Comparison of ENCODE assay signal across 9 mouse cellular contexts in the genomic region with DNA sequence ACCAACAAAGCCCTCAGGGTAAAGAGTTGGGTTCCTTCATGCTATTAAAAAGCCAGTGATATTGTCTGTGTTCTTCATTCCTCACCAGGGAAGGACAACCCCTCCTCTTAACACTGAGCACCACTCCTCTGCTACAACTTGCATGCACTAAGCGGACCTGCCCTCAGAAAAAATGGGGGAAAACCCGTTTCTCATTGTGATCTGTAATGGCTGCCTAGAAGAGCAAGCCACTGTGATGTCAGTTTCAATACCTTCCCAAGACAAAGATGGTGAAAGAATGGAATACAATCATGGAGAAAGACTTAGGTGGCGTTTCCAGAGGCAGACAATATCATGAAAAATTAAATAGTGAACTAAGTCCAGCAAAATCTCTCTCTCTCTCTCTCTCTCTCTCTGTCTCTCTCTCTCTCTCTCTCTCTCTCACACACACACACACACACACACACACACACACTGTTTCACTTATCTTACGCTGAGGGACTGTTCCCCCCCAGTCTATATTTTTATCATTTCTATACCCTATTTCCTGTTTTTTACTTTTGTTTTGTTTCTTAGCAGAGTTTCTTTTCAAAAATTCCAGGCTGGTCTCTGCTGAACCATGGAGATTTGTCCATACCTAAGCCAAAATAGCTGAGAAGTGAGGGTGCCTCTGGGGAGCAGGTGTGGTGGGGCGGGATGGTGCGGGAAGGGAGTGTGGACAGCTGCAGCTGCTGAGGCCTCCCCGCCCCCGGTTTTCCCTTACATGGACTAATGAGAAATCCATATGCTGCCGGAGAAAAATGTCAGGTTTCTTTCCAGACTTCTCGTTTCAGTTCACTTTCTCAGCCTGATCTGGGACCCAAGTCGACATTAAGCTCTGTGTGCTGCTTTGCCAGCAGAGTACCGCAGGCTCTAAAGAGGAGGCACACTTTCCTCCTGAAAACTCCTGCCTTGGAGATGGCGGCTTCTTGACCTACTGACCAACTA. TPM values are rescaled to one million over a fixed set of nuclear protein-coding genes. Genes with fewer than 3 reads are reported as not detected.
DNase-seq lines count a peak whose midpoint lies in the region; ATAC-seq lines count a peak whose summit lies in the region.
"Had no signal": no experiment of that assay in that cellular context is flagged by ENCODE, and none has a peak within 500 bp of the region (broad histone marks: within the 10 kb centered on the region; RNA-seq: fewer than 3 reads in every experiment).

No protein-coding gene starts in this region.

- 77% methylated on average over 13 of the region's 13 CpGs for WGBS in midbrain, embryonic 10.5 days
- 71% methylated on average over 13 of the region's 13 CpGs for WGBS in midbrain, embryonic 13.5 days
- 56% methylated on average over 13 of the region's 13 CpGs for WGBS in hindbrain, embryonic 16.5 days
- 63% methylated on average over 13 of the region's 13 CpGs for WGBS in neural tube, embryonic 14.5 days

- H3K4me2 ChIP-seq in midbrain, embryonic 13.5 days (replicated peaks): no peak overlapping the region
- no peak overlapping the region for H3K4me2 ChIP-seq in hindbrain, embryonic 16.5 days (ENCODE audit: low read length)
- H3K4me2 ChIP-seq in neural tube, embryonic 14.5 days (ENCODE audit: low read depth, low read length): no peak overlapping the region

- no peak for DNase-seq in midbrain, embryonic 10.5 days (ENCODE audit: low spot score)
- peak; percentile 79 for DNase-seq in gastrocnemius, postnatal 14 days
- no peak for DNase-seq in layer of hippocampus, adult 8-10 months (ENCODE audit: low spot score in 2 of 2)
- no peak for DNase-seq in layer of hippocampus, postnatal 25 days (ENCODE audit: extremely low spot score in 1 of 2, low spot score in 1 of 2)
- no peak for DNase-seq in urinary bladder, postnatal 25 days (ENCODE audit: low spot score)

- intact Hi-C loops in gastrocnemius, postnatal 14 days (cut with DNase I; ENCODE audit: low total_unique reads): no loop called here

- peaks cover 40% of the 10 kb centered on the region for H3K4me1 ChIP-seq in midbrain, embryonic 10.5 days
- peaks cover 29% of the 10 kb centered on the region for H3K4me1 ChIP-seq in midbrain, embryonic 13.5 days (replicated peaks)
- peaks cover 13% of the 10 kb centered on the region for H3K4me1 ChIP-seq in hindbrain, embryonic 16.5 days (ENCODE audit: control insufficient read depth, insufficient read depth, low read depth, low read length)
- peaks cover 8% of the 10 kb centered on the region; the same call in 1 of the 2 replicates for H3K4me1 ChIP-seq in neural tube, embryonic 14.5 days (ENCODE audit: control insufficient read depth, insufficient read depth, low read length)

- H3K4me3 ChIP-seq in midbrain, embryonic 10.5 days: no peak overlapping the region
- no peak overlapping the region for H3K4me3 ChIP-seq in midbrain, embryonic 13.5 days (replicated peaks)
- no peak overlapping the region for H3K4me3 ChIP-seq in hindbrain, embryonic 16.5 days (ENCODE audit: low read length)
- H3K4me3 ChIP-seq in neural tube, embryonic 14.5 days (ENCODE audit: low read depth, low read length): no peak overlapping the region

- no peaks in the 10 kb centered on the region for H3K9me3 ChIP-seq in midbrain, embryonic 10.5 days (replicated peaks)
- no peaks in the 10 kb centered on the region for H3K9me3 ChIP-seq in midbrain, embryonic 13.5 days
- H3K9me3 ChIP-seq in hindbrain, embryonic 16.5 days (ENCODE audit: control insufficient read depth, low read length): no peaks in the 10 kb centered on the region
- no peaks in the 10 kb centered on the region for H3K9me3 ChIP-seq in neural tube, embryonic 14.5 days (ENCODE audit: control insufficient read depth, low read length)

- H3K27me3 ChIP-seq in midbrain, embryonic 10.5 days (ENCODE audit: low read depth, poor library complexity, severe bottlenecking): no peaks in the 10 kb centered on the region
- H3K27me3 ChIP-seq in midbrain, embryonic 13.5 days: no peaks in the 10 kb centered on the region
- H3K27me3 ChIP-seq in hindbrain, embryonic 16.5 days (replicated peaks; ENCODE audit: control insufficient read depth, insufficient read depth, low read length): no peaks in the 10 kb centered on the region
- no peaks in the 10 kb centered on the region for H3K27me3 ChIP-seq in neural tube, embryonic 14.5 days (ENCODE audit: control insufficient read depth, insufficient read depth, low read length)

- ATAC-seq in midbrain, embryonic 13.5 days: no peak
- no peak for ATAC-seq in hindbrain, embryonic 16.5 days
- ATAC-seq in neural tube, embryonic 14.5 days (ENCODE audit: low read depth): no peak

- H3K27ac ChIP-seq in midbrain, embryonic 10.5 days (replicated peaks): peak overlapping the region; percentile 24
- no peak overlapping the region for H3K27ac ChIP-seq in midbrain, embryonic 13.5 days
- peak overlapping the region; percentile 20; the same call in 1 of the 2 replicates for H3K27ac ChIP-seq in hindbrain, embryonic 16.5 days (ENCODE audit: low read depth, low read length)
- no peak overlapping the region for H3K27ac ChIP-seq in neural tube, embryonic 14.5 days (ENCODE audit: low read depth, low read length)
- H3K27ac ChIP-seq: macrophage had no signal

- peaks cover 5% of the 10 kb centered on the region for H3K36me3 ChIP-seq in midbrain, embryonic 10.5 days
- no peaks in the 10 kb centered on the region for H3K36me3 ChIP-seq in midbrain, embryonic 13.5 days
- no peaks in the 10 kb centered on the region for H3K36me3 ChIP-seq in hindbrain, embryonic 16.5 days (ENCODE audit: control insufficient read depth, insufficient read depth, low read length)
- no peaks in the 10 kb centered on the region for H3K36me3 ChIP-seq in neural tube, embryonic 14.5 days (ENCODE audit: control insufficient read depth, insufficient read depth, low read length)

- no peak overlapping the region for H3K9ac ChIP-seq in midbrain, embryonic 13.5 days (replicated peaks)
- peak overlapping the region; percentile 14; the same call in 1 of the 2 replicates for H3K9ac ChIP-seq in hindbrain, embryonic 16.5 days (ENCODE audit: low read depth, low read length)
- 0 out of 2 replicates have a peak overlapping the region, but pooled peaks have one; percentile 7 for H3K9ac ChIP-seq in neural tube, embryonic 14.5 days (replicated peaks; ENCODE audit: low read depth, low read length)

RNA-seq across cellular contexts. Expression of a gene that starts 11.3 kb away (rescaled TPM):
- polyA plus RNA-seq in midbrain, embryonic 10.5 days (2016; fragmentation: Nextera tagmentation; extraction: Ambion mirVana): 19.8 and 24.0 TPM in 2 replicates
- 15.5 and 17.1 TPM in 2 replicates for polyA plus RNA-seq in midbrain, embryonic 13.5 days (2015; fragmentation: Nextera tagmentation; extraction: Ambion mirVana)
- 1 to 10 TPM; 1.3 to 2.1 TPM for total RNA-seq in gastrocnemius, postnatal 14 days (2021)
- polyA plus RNA-seq in hindbrain, embryonic 16.5 days (2015; fragmentation: Nextera tagmentation; extraction: Ambion mirVana): 10.4 and 14.1 TPM in 2 replicates
- polyA plus RNA-seq in neural tube, embryonic 14.5 days (2014; fragmentation: Nextera tagmentation; extraction: Ambion mirVana): 12.1 and 12.6 TPM in 2 replicates
- 1 to 10 TPM; 5.2 to 8.1 (median 6.7) TPM for total RNA-seq in layer of hippocampus, adult 8-10 months (2022)
- total RNA-seq in layer of hippocampus, postnatal 25 days (2021): 1 to 10 TPM; 5.5 to 7.2 TPM

RNA-seq across cellular contexts. Expression of a gene that starts 41.1 kb away (rescaled TPM):
- 1,366 and 1,939 TPM in 2 replicates for polyA plus RNA-seq in midbrain, embryonic 10.5 days (2016; fragmentation: Nextera tagmentation; extraction: Ambion mirVana)
- 409 and 424 TPM in 2 replicates for polyA plus RNA-seq in midbrain, embryonic 13.5 days (2015; fragmentation: Nextera tagmentation; extraction: Ambion mirVana)
- 100 to 1,000 TPM in 1 of 2 experiments, 10 to 100 TPM in 1; 64.5 to 101 TPM for total RNA-seq in gastrocnemius, postnatal 14 days (2021)
- polyA plus RNA-seq in hindbrain, embryonic 16.5 days (2015; fragmentation: Nextera tagmentation; extraction: Ambion mirVana): 303 and 331 TPM in 2 replicates
- polyA plus RNA-seq in neural tube, embryonic 14.5 days (2014; fragmentation: Nextera tagmentation; extraction: Ambion mirVana): 353 and 390 TPM in 2 replicates
- 10 to 100 TPM; 43.1 to 65.9 (median 50.6) TPM for total RNA-seq in layer of hippocampus, adult 8-10 months (2022)
- 10 to 100 TPM; 49.8 to 50.2 TPM for total RNA-seq in layer of hippocampus, postnatal 25 days (2021)

RNA-seq across cellular contexts. Expression of a gene that starts 43.2 kb away (rescaled TPM):
- 0.19 TPM in 1 of 2 replicates, not detected in the other for polyA plus RNA-seq in midbrain, embryonic 10.5 days (2016; fragmentation: Nextera tagmentation; extraction: Ambion mirVana)
- polyA plus RNA-seq in midbrain, embryonic 13.5 days (2015; fragmentation: Nextera tagmentation; extraction: Ambion mirVana): 0.63 and 0.79 TPM in 2 replicates
- total RNA-seq in gastrocnemius, postnatal 14 days (2021): not detected
- 0.85 and 0.90 TPM in 2 replicates for polyA plus RNA-seq in hindbrain, embryonic 16.5 days (2015; fragmentation: Nextera tagmentation; extraction: Ambion mirVana)
- 0.37 and 0.50 TPM in 2 replicates for polyA plus RNA-seq in neural tube, embryonic 14.5 days (2014; fragmentation: Nextera tagmentation; extraction: Ambion mirVana)
- total RNA-seq in layer of hippocampus, adult 8-10 months (2022): not detected
- total RNA-seq in layer of hippocampus, postnatal 25 days (2021): not detected
- polyA plus RNA-seq: macrophage had no signal

Comparison
In these comparisons a context has a peak if more than half of its experiments do, and no peak if none do; other contexts are left out.
1. H3K27ac ChIP-seq: peak in midbrain, embryonic 10.5 days (single experiment) and hindbrain, embryonic 16.5 days (single experiment); none in midbrain, embryonic 13.5 days (single experiment) and neural tube, embryonic 14.5 days (single experiment).